In the genomic region with DNA sequence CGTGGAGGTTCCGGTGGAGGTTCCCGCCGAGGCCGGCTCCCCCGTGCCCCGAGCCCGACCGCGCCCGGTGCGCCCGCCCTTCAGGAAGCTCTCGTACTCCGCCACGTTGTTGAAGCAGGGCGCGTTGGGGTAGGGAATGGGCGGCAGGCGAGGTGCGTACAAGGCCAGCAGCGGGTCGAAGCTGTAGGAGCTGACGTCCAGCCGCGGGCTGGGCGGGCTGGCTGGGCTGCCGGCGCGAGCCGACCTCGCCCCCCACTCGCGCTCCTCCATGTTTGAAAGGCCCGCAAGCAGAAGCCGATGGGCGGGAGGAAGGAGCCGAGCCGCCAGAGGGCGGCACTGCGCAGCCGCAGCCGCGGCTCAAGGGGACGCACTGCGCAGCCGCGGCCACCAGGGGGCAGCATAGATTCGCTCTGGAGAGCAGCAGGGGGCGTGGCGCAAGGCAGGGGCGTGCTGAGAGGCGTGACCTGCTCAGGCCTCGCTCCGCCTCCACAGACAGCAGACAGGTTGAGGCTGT, we compare ENCODE assay signal across 8 mouse cellular contexts. TPM values are rescaled to one million over a fixed set of nuclear protein-coding genes. Genes with fewer than 3 reads are reported as not detected.
DNase-seq lines count a peak whose midpoint lies in the region; ATAC-seq lines count a peak whose summit lies in the region.

TSS of gene Lsm11 (minus strand) at position 293 of the 514 bp plus-strand sequence.

- peak within 1 kb of the TSS; percentile 65 to 94 for H3K4me3 ChIP-seq in heart, embryonic 14.5 days (ENCODE audit: control insufficient read depth in 1 of 2, insufficient read depth in 1 of 2, low read depth in 1 of 2, low read length in 2 of 2)
- H3K4me3 ChIP-seq in liver, embryonic 13.5 days (replicated peaks): peak within 1 kb of the TSS; percentile 73
- H3K4me3 ChIP-seq in stomach, embryonic 16.5 days (replicated peaks; ENCODE audit: low read length): peak within 1 kb of the TSS; percentile 94

- peak; percentile 95 for DNase-seq in CD4-positive helper T cell, adult 2 months (ENCODE audit: low read depth, low spot score)
- peak; percentile 75 for DNase-seq in brain, embryonic 18.5 days (ENCODE audit: low read depth, low spot score)
- peak; percentile 97 for DNase-seq in kidney, postnatal 14 days
- peak; percentile 94 for DNase-seq in liver, embryonic 13.5 days
- peak; percentile 99 for DNase-seq in neural tube, embryonic 10.5 days (ENCODE audit: extremely low spot score, low spot score)

- H3K36me3 ChIP-seq in heart, embryonic 14.5 days (ENCODE audit: control insufficient read depth, insufficient read depth, low read length): peaks cover 14% of the 10 kb centered on the region
- H3K36me3 ChIP-seq in liver, embryonic 13.5 days: peaks cover 23% of the 10 kb centered on the region
- H3K36me3 ChIP-seq in stomach, embryonic 16.5 days (ENCODE audit: control insufficient read depth, insufficient read depth, low read length): no peaks in the 10 kb centered on the region

- peak within 1 kb of the TSS; percentile 95 for H3K4me2 ChIP-seq in heart, embryonic 14.5 days (ENCODE audit: low read length)
- peak within 1 kb of the TSS; percentile 99 for H3K4me2 ChIP-seq in liver, embryonic 13.5 days
- H3K4me2 ChIP-seq in stomach, embryonic 16.5 days (ENCODE audit: low read depth, low read length): peak within 1 kb of the TSS; percentile 91

- no peaks in the 10 kb centered on the region for H3K27me3 ChIP-seq in heart, embryonic 14.5 days (ENCODE audit: control insufficient read depth, insufficient read depth, low read length)
- H3K27me3 ChIP-seq in liver, embryonic 13.5 days: no peaks in the 10 kb centered on the region
- H3K27me3 ChIP-seq in stomach, embryonic 16.5 days (ENCODE audit: control insufficient read depth, insufficient read depth, low read length): no peaks in the 10 kb centered on the region

- H3K27ac ChIP-seq in heart, embryonic 14.5 days (replicated peaks in 1 of 2; ENCODE audit: control insufficient read depth in 1 of 2, insufficient read depth in 1 of 2, low read depth in 2 of 2, low read length in 2 of 2): peak within 1 kb of the TSS; percentile 20 to 81; a peak in 3 of 4 replicates
- H3K27ac ChIP-seq in liver, embryonic 13.5 days: peak within 1 kb of the TSS; percentile 64
- H3K27ac ChIP-seq in stomach, embryonic 16.5 days (ENCODE audit: low read length): peak within 1 kb of the TSS; percentile 54; the same call in 1 of the 2 replicates

- H3K9me3 ChIP-seq in heart, embryonic 14.5 days (ENCODE audit: control insufficient read depth, low read length): no peaks in the 10 kb centered on the region
- H3K9me3 ChIP-seq in liver, embryonic 13.5 days (replicated peaks): no peaks in the 10 kb centered on the region
- H3K9me3 ChIP-seq in stomach, embryonic 16.5 days (replicated peaks; ENCODE audit: control insufficient read depth, low read length): no peaks in the 10 kb centered on the region

- WGBS in heart, embryonic 14.5 days: under 1% methylated on average over 51 of the region's 55 CpGs
- under 1% methylated on average over 53 of the region's 55 CpGs for WGBS in liver, embryonic 13.5 days (ENCODE audit: insufficient replicate concordance)
- under 1% methylated on average over 55 of the region's 55 CpGs for WGBS in stomach, embryonic 16.5 days

- H3K4me1 ChIP-seq in heart, embryonic 14.5 days (ENCODE audit: control insufficient read depth in 2 of 2, insufficient read depth in 2 of 2, low read length in 2 of 2): peaks cover 8 to 14% of the 10 kb centered on the region in 2 experiments; a peak in 2 of 4 replicates
- peaks cover 27% of the 10 kb centered on the region for H3K4me1 ChIP-seq in liver, embryonic 13.5 days (replicated peaks)
- peaks cover 10% of the 10 kb centered on the region; the same call in 1 of the 2 replicates for H3K4me1 ChIP-seq in stomach, embryonic 16.5 days (ENCODE audit: control insufficient read depth, insufficient read depth, low read length)

- peak; percentile 92 for ATAC-seq in erythroid progenitor cell, adult 5-6 weeks (replicated peaks; ENCODE audit: low FRiP score, poor library complexity, severe bottlenecking)
- peak; percentile 81 for ATAC-seq in heart, embryonic 14.5 days (ENCODE audit: insufficient number of reproducible peaks, insufficient read depth, low FRiP score, low read depth)
- ATAC-seq in liver, embryonic 13.5 days (ENCODE audit: low read depth): peak; percentile 90
- peak; percentile 92 for ATAC-seq in stomach, embryonic 16.5 days (ENCODE audit: insufficient read depth, low FRiP score)

- peak within 1 kb of the TSS; percentile 94 for H3K9ac ChIP-seq in heart, embryonic 14.5 days (ENCODE audit: low read length)
- H3K9ac ChIP-seq in liver, embryonic 13.5 days: peak within 1 kb of the TSS; percentile 87
- peak within 1 kb of the TSS; percentile 91 for H3K9ac ChIP-seq in stomach, embryonic 16.5 days (ENCODE audit: low read length)

RNA-seq across cellular contexts. Expression of gene Lsm11, which starts in this region (rescaled TPM):
- total RNA-seq in erythroid progenitor cell, adult 5-6 weeks (2015; ENCODE audit: low replicate concordance): 0.42 and 0.72 TPM in 2 replicates
- total RNA-seq in erythroid progenitor cell, adult 5-6 weeks (2017; ENCODE audit: low replicate concordance): 1.3 and 1.6 TPM in 2 replicates
- 9.4 and 9.8 TPM in 2 replicates for polyA plus RNA-seq in heart, embryonic 14.5 days (2014; fragmentation: Nextera tagmentation; extraction: Ambion mirVana)
- 3.3 and 3.6 TPM in 2 replicates for polyA plus RNA-seq in liver, embryonic 13.5 days (2015; fragmentation: Nextera tagmentation; extraction: Ambion mirVana)
- polyA plus RNA-seq in stomach, embryonic 16.5 days (2015; fragmentation: Nextera tagmentation; extraction: Ambion mirVana): 3.7 and 4.0 TPM in 2 replicates

Comparison
In these comparisons a context has a peak if more than half of its experiments do, and no peak if none do; other contexts are left out.
1. Peak in every context shown above with its lines: DNase-seq, ATAC-seq, H3K4me3 ChIP-seq and H3K27ac ChIP-seq.